Mouse (Mus musculus): Measurements from ENCODE around the gene Tmem92. TPM values are rescaled to one million over a fixed set of nuclear protein-coding genes. Genes with fewer than 3 reads are reported as not detected.

The Tmem92 gene
- polyA plus RNA-seq, 1 experiment from 2014 or later = not detected

Other genes with a start within 250 kb of the Tmem92 start
- 3.5 and 4.0 TPM in 2 replicates for gene Rsad1, start 233.4 kb downstream of the Tmem92 start, polyA plus RNA-seq (2015; fragmentation: Nextera tagmentation; extraction: Ambion mirVana)
- gene Chad, start 217.7 kb downstream of the Tmem92 start, polyA plus RNA-seq (2015; fragmentation: Nextera tagmentation; extraction: Ambion mirVana) = 7.3 and 7.7 TPM in 2 replicates
- 4.4 and 6.4 TPM in 2 replicates for gene Acsf2, start 180.8 kb downstream of the Tmem92 start, polyA plus RNA-seq (2015; fragmentation: Nextera tagmentation; extraction: Ambion mirVana)
- 223 and 264 TPM in 2 replicates for gene Lrrc59, start 152.9 kb downstream of the Tmem92 start, polyA plus RNA-seq (2015; fragmentation: Nextera tagmentation; extraction: Ambion mirVana)
- 136 and 150 TPM in 2 replicates for gene Mrpl27, start 128.9 kb downstream of the Tmem92 start, polyA plus RNA-seq (2015; fragmentation: Nextera tagmentation; extraction: Ambion mirVana)
- gene Eme1, start 128.7 kb downstream of the Tmem92 start, polyA plus RNA-seq (2015; fragmentation: Nextera tagmentation; extraction: Ambion mirVana) = 16.6 and 17.6 TPM in 2 replicates
- 19.3 and 20.3 TPM in 2 replicates for gene Xylt2, start 105.2 kb downstream of the Tmem92 start, polyA plus RNA-seq (2015; fragmentation: Nextera tagmentation; extraction: Ambion mirVana)
- 0.74 and 1.2 TPM in 2 replicates for gene Gm11541, start 78.2 kb downstream of the Tmem92 start, polyA plus RNA-seq (2015; fragmentation: Nextera tagmentation; extraction: Ambion mirVana)
- gene Cdc34b, start 40.9 kb downstream of the Tmem92 start, polyA plus RNA-seq (2015; fragmentation: Nextera tagmentation; extraction: Ambion mirVana) = 0.42 TPM in 1 of 2 replicates, not detected in the other
- gene Col1a1, start 153.5 kb upstream of the Tmem92 start, polyA plus RNA-seq (2015; fragmentation: Nextera tagmentation; extraction: Ambion mirVana) = 1,375 and 1,459 TPM in 2 replicates
- not detected in 2 replicates for gene Hils1, start 184.9 kb upstream of the Tmem92 start, polyA plus RNA-seq (2015; fragmentation: Nextera tagmentation; extraction: Ambion mirVana)
- gene Sgca, start 193.6 kb upstream of the Tmem92 start, polyA plus RNA-seq (2015; fragmentation: Nextera tagmentation; extraction: Ambion mirVana) = 0.17 and 0.27 TPM in 2 replicates
- gene Ppp1r9b, start 208.3 kb upstream of the Tmem92 start, polyA plus RNA-seq (2015; fragmentation: Nextera tagmentation; extraction: Ambion mirVana) = 10.3 TPM in 2 replicates
- gene Samd14, start 227.2 kb upstream of the Tmem92 start, polyA plus RNA-seq (2015; fragmentation: Nextera tagmentation; extraction: Ambion mirVana) = 19.8 and 21.1 TPM in 2 replicates

Measured in stomach, embryonic 15.5 days (tissue).